ENCODE assay signal across 17 mouse cellular contexts in the genomic region with DNA sequence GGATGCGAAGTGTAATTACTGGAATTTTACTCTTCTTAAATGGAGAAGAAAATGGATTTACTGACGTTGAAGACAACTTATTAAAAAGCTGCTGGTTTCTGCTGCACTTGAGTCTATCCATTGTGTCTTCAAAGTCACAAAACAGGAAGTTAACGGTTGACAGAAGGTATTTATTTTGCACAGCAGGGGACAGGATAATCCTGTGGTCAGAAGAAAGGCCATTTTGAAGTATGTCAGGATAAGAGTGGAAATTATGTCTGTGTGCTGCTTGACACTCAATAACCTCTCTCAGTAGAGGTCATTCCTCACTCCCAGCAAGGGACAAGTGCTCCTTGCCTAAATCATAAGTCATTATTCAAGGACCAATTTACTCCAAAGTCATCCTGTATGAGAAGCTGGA. TPM values are rescaled to one million over a fixed set of nuclear protein-coding genes. Genes with fewer than 3 reads are reported as not detected.
"Had no signal": no experiment of that assay in that cellular context is flagged by ENCODE, and none has a peak within 500 bp of the region (broad histone marks: within the 10 kb centered on the region; RNA-seq: fewer than 3 reads in every experiment).

No protein-coding gene starts in this region.

- H3K27me3 ChIP-seq: liver, embryonic 15.5 days; neural tube, embryonic 13.5 days had no signal

- H3K27ac ChIP-seq: left cerebral cortex, adult 2 months; limb, embryonic 10.5 days; liver, embryonic 15.5 days; neural tube, embryonic 13.5 days; stomach, postnatal 0 days had no signal

- H3K4me2 ChIP-seq: liver, embryonic 11.5 days; liver, embryonic 15.5 days; midbrain, embryonic 11.5 days; neural tube, embryonic 13.5 days had no signal

- ATAC-seq: lung, postnatal 0 days; midbrain, embryonic 16.5 days had no signal

- H3K4me1 ChIP-seq: limb, embryonic 10.5 days; liver, embryonic 15.5 days; neural tube, embryonic 13.5 days had no signal

- H3K9me3 ChIP-seq: limb, embryonic 10.5 days; liver, embryonic 15.5 days; neural tube, embryonic 13.5 days had no signal

- H3K36me3 ChIP-seq: limb, embryonic 10.5 days; liver, embryonic 15.5 days; neural tube, embryonic 13.5 days had no signal

- H3K9ac ChIP-seq: liver, embryonic 15.5 days; neural tube, embryonic 13.5 days had no signal

- DNase-seq: kidney, postnatal 14 days; lung, adult 2 months; lung, postnatal 36 days; right cerebral cortex, adult 18-20 months; right cerebral cortex, postnatal 25 days; thymus, adult 18-20 months; thymus, postnatal 36 days had no signal

- H3K4me3 ChIP-seq: left cerebral cortex, adult 2 months; limb, embryonic 10.5 days; liver, embryonic 15.5 days; neural tube, embryonic 13.5 days had no signal

RNA-seq across cellular contexts. Expression of a gene that starts 8.9 kb away (rescaled TPM):
- total RNA-seq: megakaryocyte, adult 5-6 weeks had no signal
- polyA plus RNA-seq: lung, adult 2 months had no signal
